Mouse (Mus musculus) stomach, embryonic 16.5 days (tissue): ENCODE results near the gene Zbtb44. TPM values are rescaled to one million over a fixed set of nuclear protein-coding genes. Genes with fewer than 3 reads are reported as not detected.

Experiments used
- ATAC-seq: fragments of 200-750 bp; cut with Nextera tagmentation; 2 replicates; pipeline ENCODE4 v1.8.0; 2017; ENCODE audit warnings: moderate number of reproducible peaks, moderate TSS enrichment; ENCODE audit not compliant: insufficient read depth, low FRiP score
- H3K27ac ChIP-seq: fragments of 300-500 bp; sonication (generic); 2 replicates; pipeline ENCODE4 v1.5.1; 2014; ENCODE audit warnings: low read length
- H3K27me3 ChIP-seq: fragments of 300-500 bp; sonication (generic); 2 replicates; pipeline ENCODE4 v1.6.1; 2014; ENCODE audit warnings: low read length, control low read depth, mixed read lengths; ENCODE audit not compliant: control insufficient read depth, insufficient read depth
- H3K36me3 ChIP-seq: fragments of 300-500 bp; sonication (generic); 2 replicates; pipeline ENCODE4 v1.6.1; 2014; ENCODE audit warnings: low read length; ENCODE audit not compliant: control insufficient read depth, insufficient read depth
- H3K4me1 ChIP-seq: fragments of 300-500 bp; sonication (generic); 2 replicates; pipeline ENCODE4 v1.6.1; 2014; ENCODE audit warnings: low read length, control low read depth, mixed read lengths; ENCODE audit not compliant: control insufficient read depth, insufficient read depth
- H3K4me2 ChIP-seq: fragments of 300-500 bp; sonication (generic); 2 replicates; pipeline ENCODE4 v1.6.1; 2014; ENCODE audit warnings: low read depth, low read length, mixed read lengths
- H3K4me3 ChIP-seq: fragments of 300-500 bp; sonication (generic); replicated peaks from 2 replicates; pipeline ENCODE4 v1.5.1; 2014; ENCODE audit warnings: mild to moderate bottlenecking, low read length
- H3K9ac ChIP-seq: fragments of 300-500 bp; sonication (generic); 2 replicates; pipeline ENCODE4 v1.6.1; 2014; ENCODE audit warnings: low read length
- H3K9me3 ChIP-seq: fragments of 300-500 bp; sonication (generic); replicated peaks from 2 replicates; pipeline ENCODE4 v1.6.1; 2016; ENCODE audit warnings: low read length, control low read depth; ENCODE audit not compliant: control insufficient read depth
- WGBS: fragments of 180-500 bp; shearing (Covaris S2); extraction: QIAGEN DNeasy Blood & Tissue Kit; methylation state at CpG from one replicate; pipeline ENCODE4 v1.1.7; 2014; 5-methylcytosine and 5-hydroxymethylcytosine counted together
- polyA plus RNA-seq: library from polyadenylated mRNA; unstranded; fragments of >200 nt; fragmentation: Nextera tagmentation; extraction: Ambion mirVana; gene quantifications from 2 replicates; pipeline ENCODE4 v1.2.1, GENCODE M21; 2015

Zbtb44 gene
- polyA plus RNA-seq, 1 experiment from 2014 or later, result 5.8 TPM

DNA sequence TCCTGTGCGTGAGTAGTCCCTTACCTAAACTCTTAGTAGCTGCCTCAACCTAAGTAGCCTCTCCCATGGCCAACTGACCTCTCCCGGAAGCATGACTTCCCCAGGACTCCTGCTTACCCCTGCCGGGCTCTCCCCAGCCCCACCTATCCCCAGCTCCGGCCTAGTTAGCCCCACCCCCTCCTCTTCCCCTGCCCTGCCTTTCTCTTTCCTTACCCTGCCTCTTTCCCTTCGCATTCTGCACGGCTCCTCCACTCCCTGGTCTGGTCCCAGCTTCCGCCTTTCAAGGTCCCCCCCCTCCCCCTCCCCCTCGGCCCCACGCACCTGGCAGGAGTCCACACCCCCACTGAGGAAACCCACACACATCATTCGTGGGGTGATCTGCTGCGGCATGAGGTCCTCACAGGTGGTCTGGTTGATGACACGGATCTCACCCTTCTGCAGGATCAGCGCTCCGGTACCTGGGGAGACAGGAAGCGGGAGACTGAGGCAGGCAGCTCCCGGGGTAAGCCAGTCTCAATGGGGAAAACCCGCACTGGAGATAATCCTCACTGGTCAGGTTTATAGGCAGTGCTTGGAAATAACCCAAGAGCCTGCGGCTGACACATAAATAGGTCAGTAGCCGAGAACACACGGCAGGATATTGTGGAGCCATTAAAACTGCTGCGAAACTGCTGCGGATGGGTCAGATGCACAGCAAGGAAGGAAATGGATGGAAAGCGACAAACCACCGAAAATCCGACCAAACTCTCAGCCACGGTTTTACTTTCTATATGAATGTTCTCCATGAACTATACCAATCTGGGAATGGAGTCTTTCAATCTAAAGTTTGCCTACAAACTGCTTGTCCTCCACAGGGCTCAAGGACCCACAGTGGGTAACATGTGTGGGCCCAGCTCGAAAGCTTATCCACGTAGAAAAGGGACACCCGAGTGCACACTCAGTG lies 59.9 kb downstream of the Zbtb44 start:
- H3K27ac ChIP-seq, result no peak overlapping the region
- no peaks in the 10 kb centered on the region for H3K36me3 ChIP-seq
- no peaks in the 10 kb centered on the region for H3K9me3 ChIP-seq
- H3K4me2 ChIP-seq, result no peak overlapping the region
- no peaks in the 10 kb centered on the region for H3K27me3 ChIP-seq
- no peak for ATAC-seq
- no peak overlapping the region for H3K4me3 ChIP-seq
- H3K4me1 ChIP-seq, result no peaks in the 10 kb centered on the region
- no peak overlapping the region for H3K9ac ChIP-seq
- 76% methylated on average over 29 of the region's 29 CpGs for WGBS

DNA sequence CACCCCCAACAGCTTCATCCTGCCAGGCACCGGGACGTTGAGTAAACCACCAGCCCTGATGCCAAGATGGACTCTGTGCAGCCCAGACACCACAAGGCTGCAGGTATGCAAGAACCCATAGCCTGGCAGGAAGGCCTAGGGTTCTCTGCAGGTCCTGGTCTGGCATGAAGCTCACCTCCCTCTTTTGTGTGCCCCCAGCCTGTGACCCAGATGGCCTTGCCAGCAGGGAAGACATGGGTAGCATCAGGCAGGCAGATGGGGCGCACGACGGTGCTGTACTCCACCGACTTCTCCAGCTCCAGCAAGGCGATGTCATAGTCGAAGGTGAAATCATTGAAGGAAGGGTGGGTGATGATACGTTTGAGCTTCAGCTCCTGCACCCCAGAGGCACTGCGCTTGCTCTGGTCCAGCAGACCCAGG lies 60.7 kb downstream of the Zbtb44 start:
- Histone ChIP-seq H3K36me3 (no peaks in the 10 kb centered on the region; the same call in 1 of the 2 replicates), H3K4me3 (no peak overlapping the region), H3K27ac (no peak overlapping the region), H3K9ac (no peak overlapping the region), H3K4me2 (no peak overlapping the region), H3K27me3 (no peaks in the 10 kb centered on the region), H3K4me1 (no peaks in the 10 kb centered on the region), H3K9me3 (no peaks in the 10 kb centered on the region)
- no peak for ATAC-seq
- WGBS, result 93% methylated on average over 10 of the region's 10 CpGs

DNA sequence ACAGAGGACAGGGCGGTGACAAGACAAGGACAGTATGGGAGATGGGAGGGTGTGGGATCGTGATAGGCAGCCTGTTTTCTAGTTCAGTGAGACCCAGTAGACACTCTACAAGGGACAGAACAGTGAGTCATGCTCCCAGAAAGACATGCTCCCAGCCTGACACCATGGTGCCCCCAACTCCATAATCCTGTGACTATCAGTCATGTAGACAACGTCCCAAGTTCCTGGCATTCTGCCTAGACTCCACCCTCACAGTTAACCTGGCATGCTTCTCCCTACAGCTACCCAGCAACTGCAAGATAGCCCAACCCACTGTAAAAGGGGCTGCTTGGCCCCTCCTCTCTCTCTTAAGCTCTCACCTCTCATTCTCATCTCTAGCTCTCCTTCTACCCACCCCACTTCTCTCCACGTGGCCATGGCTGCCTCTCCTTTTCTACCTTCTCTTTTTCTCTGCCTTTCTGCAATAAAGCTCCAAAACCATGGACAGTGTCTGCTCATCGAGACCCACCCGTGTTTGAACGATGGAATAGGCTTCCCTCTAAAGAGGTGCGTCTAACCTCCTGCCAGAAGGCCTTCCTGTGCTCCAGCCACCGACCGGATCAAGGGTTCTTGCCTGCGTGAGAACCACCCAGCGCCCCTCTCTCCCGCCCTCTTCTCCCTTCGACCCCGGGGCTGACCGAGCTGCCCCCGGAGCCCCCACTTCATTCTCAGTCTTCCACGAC lies 61.8 kb downstream of the Zbtb44 start:
- H3K9me3 ChIP-seq, result no peaks in the 10 kb centered on the region
- H3K36me3 ChIP-seq, result no peaks in the 10 kb centered on the region; the same call in 1 of the 2 replicates
- ATAC-seq, result no peak
- no peaks in the 10 kb centered on the region for H3K27me3 ChIP-seq
- 83% methylated on average over 18 of the region's 18 CpGs for WGBS
- H3K4me1 ChIP-seq, result no peaks in the 10 kb centered on the region
- H3K9ac ChIP-seq, result no peak overlapping the region
- H3K4me3 ChIP-seq, result no peak overlapping the region
- no peak overlapping the region for H3K27ac ChIP-seq
- H3K4me2 ChIP-seq, result no peak overlapping the region

DNA sequence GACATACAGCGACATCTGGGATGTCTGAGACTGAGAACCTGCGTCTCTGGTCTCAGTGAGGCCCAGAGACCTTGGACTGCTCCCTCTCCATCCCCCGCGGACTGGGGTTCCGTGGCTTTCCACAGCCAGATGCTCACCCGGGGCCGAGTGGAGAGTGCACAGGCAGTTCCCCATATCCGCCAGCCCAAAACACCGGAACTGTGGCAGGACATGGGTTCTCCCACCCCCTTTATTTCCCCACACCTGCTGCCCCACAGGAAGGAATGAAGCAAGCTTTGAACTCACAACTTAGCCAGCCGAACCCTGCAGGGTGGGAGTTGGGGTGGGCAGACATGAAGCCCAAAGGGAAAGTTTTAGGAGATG lies 62.4 kb downstream of the Zbtb44 start:
- no peak for ATAC-seq
- H3K9me3 ChIP-seq, result no peaks in the 10 kb centered on the region
- no peak overlapping the region for H3K9ac ChIP-seq
- WGBS, result 93% methylated on average over 10 of the region's 10 CpGs
- H3K4me3 ChIP-seq, result no peak overlapping the region
- H3K36me3 ChIP-seq, result no peaks in the 10 kb centered on the region; the same call in 1 of the 2 replicates
- H3K27ac ChIP-seq, result no peak overlapping the region
- no peak overlapping the region for H3K4me2 ChIP-seq
- H3K27me3 ChIP-seq, result no peaks in the 10 kb centered on the region
- no peaks in the 10 kb centered on the region for H3K4me1 ChIP-seq

DNA sequence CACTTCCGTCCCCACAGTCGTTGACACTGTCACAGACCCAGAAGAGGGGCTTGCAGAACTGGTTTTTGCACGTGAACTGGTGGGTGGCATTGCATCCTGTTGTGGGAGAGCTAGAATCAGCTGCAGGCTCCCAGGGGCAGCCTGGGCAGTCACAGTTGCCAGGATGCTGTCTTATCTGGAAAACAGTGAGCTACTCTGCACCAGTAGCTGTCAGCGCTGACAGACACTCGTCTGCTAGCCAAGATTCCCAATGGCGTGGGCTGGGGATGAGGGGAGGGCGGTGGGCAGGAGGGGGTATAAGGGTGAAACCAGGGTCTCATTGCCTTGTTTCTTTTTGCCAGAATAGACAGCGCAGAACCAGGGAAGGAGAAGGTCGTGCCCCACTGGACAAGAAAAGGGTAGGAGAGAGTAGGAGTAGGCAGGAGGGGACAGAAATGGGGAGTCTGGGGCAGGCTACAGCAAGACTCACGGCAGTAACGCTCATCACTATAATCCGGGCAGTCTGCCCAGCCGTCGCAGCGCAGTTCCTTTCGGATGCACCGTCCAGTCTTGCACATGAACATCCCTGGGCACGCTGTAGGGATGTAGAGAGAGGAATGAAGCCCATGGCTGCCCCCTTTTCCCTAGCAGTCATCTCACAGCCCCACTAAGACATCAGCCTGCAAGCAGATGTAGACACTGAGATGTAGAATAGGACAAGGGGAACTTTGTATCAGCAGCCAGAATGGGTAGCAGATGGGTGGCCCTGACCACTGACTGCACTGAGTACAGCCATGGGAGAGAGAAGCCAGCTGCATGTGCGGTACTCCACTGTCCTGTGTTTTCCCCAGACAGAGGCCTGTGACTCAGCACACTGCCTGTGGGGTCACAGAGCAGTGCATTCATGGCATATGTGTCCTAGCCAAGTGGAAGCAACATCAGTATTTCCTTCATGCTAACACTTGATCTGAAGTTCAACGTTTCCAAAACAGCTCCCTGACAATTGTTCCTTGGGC lies 66.9 kb downstream of the Zbtb44 start:
- no peak overlapping the region for H3K27ac ChIP-seq
- no peaks in the 10 kb centered on the region for H3K9me3 ChIP-seq
- 76% methylated on average over 20 of the region's 20 CpGs for WGBS
- H3K4me3 ChIP-seq, result no peak overlapping the region
- no peak overlapping the region for H3K4me2 ChIP-seq
- H3K36me3 ChIP-seq, result peaks cover 6% of the 10 kb centered on the region; the same call in 1 of the 2 replicates
- H3K27me3 ChIP-seq, result no peaks in the 10 kb centered on the region
- no peaks in the 10 kb centered on the region for H3K4me1 ChIP-seq
- ATAC-seq, result 0 out of 2 replicates have a peak, but pooled peaks have one; percentile 33
- no peak overlapping the region for H3K9ac ChIP-seq

DNA sequence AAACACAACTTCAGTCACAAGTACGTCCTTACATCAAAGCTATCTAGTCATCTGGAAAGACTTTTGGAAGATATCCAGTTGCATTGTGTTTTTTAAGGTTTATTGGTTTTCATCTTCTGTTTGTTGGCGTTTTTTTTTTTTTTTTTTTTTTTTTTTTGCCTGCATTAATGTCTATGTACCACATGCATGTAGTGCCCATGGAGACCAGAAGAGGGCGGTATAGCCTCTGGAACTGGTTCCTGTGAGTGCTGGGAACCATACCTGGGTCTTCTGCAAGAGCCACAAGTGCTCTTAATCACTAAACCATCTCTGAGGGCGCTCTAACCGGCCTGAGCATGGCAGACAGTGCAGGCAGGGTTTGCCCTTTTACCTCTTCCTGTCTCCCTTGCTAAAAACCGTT lies 67.7 kb downstream of the Zbtb44 start:
- Histone ChIP-seq H3K27ac (no peak overlapping the region), H3K4me3 (no peak overlapping the region), H3K36me3 (peaks cover 6% of the 10 kb centered on the region; the same call in 1 of the 2 replicates), H3K9me3 (no peaks in the 10 kb centered on the region), H3K4me2 (no peak overlapping the region), H3K4me1 (no peaks in the 10 kb centered on the region), H3K9ac (no peak overlapping the region), H3K27me3 (no peaks in the 10 kb centered on the region)
- 77% methylated on average over 6 of the region's 6 CpGs for WGBS
- no peak for ATAC-seq

DNA sequence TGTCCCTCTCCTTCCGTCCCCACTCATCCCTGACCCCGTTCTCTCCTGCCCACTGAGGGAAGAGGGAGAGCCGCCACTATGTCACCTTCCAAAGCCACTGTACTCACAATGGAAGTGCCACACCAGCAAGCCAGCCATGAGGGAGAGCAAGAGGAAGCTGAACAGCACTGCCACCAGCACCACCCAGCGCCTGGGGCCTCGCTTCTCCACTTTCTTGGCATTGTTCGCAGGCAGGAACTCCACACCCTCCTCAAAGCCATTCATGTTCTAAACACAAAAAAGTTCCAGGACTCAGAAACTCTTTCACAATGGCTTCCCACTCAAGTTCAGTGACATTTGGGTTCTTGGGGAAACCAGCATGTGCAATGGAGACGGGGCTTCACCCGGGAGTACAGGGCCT lies 78.0 kb downstream of the Zbtb44 start:
- Histone ChIP-seq H3K4me2 (no peak overlapping the region), H3K4me1 (no peaks in the 10 kb centered on the region), H3K4me3 (no peak overlapping the region), H3K27me3 (no peaks in the 10 kb centered on the region), H3K27ac (no peak overlapping the region; the same call in 1 of the 2 replicates), H3K9me3 (no peaks in the 10 kb centered on the region), H3K36me3 (no peaks in the 10 kb centered on the region), H3K9ac (no peak overlapping the region)
- ATAC-seq, result peak; percentile 30; the same call in 1 of the 2 replicates
- WGBS, result 81% methylated on average over 8 of the region's 8 CpGs

DNA sequence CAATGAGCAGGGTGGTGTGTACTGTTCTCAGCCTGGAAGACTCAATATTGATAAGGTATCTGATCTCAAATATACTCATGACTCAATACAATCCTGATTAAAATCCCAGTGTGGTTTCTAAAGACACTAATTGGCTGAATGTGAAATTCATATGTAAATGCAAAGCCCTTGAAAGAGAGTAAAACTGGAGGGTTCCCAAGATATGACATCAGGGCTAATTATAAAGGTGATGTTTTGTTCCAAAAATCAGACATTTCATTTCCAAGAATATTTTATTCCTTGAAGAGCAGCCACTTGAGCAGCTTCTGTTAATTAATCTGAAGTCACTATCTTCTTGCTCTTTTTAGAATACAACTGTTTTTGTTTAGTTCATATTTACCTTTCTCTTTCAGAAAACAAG lies 85.1 kb downstream of the Zbtb44 start:
- Histone ChIP-seq H3K9me3 (no peaks in the 10 kb centered on the region), H3K36me3 (no peaks in the 10 kb centered on the region), H3K4me2 (no peak overlapping the region), H3K27ac (no peak overlapping the region), H3K4me1 (peaks cover 8% of the 10 kb centered on the region; the same call in 1 of the 2 replicates), H3K9ac (no peak overlapping the region), H3K4me3 (no peak overlapping the region), H3K27me3 (no peaks in the 10 kb centered on the region)
- no peak for ATAC-seq
